Mouse (Mus musculus): ENCODE data around the gene Dusp18. TPM values are rescaled to one million over a fixed set of nuclear protein-coding genes. Genes with fewer than 3 reads are reported as not detected.

Dusp18 gene
- polyA plus RNA-seq (2012; rRNA removed) (0.15 and 0.16 TPM in 2 replicates), polyA plus RNA-seq (2014; fragmentation: Nextera tagmentation; extraction: Ambion mirVana) (0.20 and 0.27 TPM in 2 replicates)

DNA sequence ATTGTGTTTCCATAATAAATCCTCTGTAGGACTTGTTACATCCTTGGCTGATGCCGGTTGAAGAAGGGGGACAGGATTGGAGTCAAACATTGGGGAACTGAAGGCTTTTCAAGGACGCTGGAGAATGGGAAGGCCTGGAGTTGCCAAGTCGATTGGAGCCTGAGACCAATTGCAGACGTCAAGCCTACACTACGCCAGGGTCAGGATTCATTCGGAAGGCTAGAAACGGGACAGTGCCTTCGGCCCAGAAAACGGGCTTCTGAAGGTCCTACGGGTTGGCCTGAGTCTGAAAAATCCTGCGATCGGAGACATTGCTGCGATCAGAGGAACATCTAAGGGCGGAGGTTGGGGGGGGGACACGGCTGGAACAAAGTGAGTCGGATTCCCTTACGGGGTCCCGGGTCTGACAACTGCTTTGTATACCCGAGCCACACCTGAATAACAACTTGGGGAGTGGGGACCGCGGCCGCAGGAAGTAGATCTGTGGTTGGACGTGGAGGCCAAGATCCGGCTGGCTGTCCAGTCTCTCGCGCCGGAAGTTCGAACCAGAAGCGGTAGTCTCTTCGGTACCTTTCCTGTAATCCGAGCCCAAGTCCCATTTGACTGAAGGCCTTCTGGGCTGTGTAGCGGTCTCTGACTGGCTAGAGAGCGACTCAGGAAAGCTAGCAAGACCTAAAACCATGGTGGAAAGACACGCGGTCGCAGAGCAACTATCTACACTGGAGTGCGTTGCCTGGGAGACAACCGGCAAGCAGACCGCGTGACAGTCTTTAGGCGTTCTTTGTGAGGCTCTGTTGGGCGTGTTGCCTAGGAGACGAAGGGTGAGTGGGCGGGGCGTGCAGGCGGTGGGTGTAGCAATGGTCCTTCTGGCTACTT, at the start of gene Dusp18, which contains the start of gene 4921536K21Rik:
Gene Dusp18, plus strand, starts transcription at position 835 of the 876 bp plus-strand sequence.
Gene 4921536K21Rik, minus strand, starts transcription at position 693 of the 876 bp plus-strand sequence.
- TF ChIP-seq EP300 (IDR thresholded peaks at IDR 0.05; ENCODE audit: low read depth) = no peak
- TF ChIP-seq CTCF (IDR thresholded peaks at IDR 0.05; ENCODE audit: low read depth) = no peak
- Histone ChIP-seq H3K36me3 (replicated peaks; ENCODE audit: control insufficient read depth, insufficient read depth, low read depth) (no peaks in the 10 kb centered on the region), H3K4me1 (replicated peaks; ENCODE audit: control insufficient read depth in 2 of 2, insufficient read depth in 2 of 2, low read length in 1 of 2) (peaks cover 0 to 4% of the 10 kb centered on the region in 2 experiments; a peak in 2 of 4 replicates), H3K9ac (replicated peaks) (peak within 1 kb of the TSS; percentile 19), H3K4me3 (ENCODE audit: insufficient read depth in 1 of 2, low read depth in 2 of 2, low read length in 2 of 2) (peak within 1 kb of the TSS; percentile 45 to 74), H3K27ac (no peak within 1 kb of the TSS), H3K9me3 (ENCODE audit: control insufficient read depth, low read length) (no peaks in the 10 kb centered on the region), H3K4me2 (ENCODE audit: low read depth) (peak within 1 kb of the TSS; percentile 65), H3K27me3 (ENCODE audit: control insufficient read depth, insufficient read depth, low read length) (no peaks in the 10 kb centered on the region)
- ATAC-seq (ENCODE audit: insufficient read depth) = peak; percentile 94
- DNase-seq (ENCODE audit: low read depth in 3 of 3, low spot score in 3 of 3) = peak; percentile 77 to 87 (median 79)
- 6% methylated on average over 46 of the region's 46 CpGs for WGBS (ENCODE audit: insufficient replicate concordance)

DNA sequence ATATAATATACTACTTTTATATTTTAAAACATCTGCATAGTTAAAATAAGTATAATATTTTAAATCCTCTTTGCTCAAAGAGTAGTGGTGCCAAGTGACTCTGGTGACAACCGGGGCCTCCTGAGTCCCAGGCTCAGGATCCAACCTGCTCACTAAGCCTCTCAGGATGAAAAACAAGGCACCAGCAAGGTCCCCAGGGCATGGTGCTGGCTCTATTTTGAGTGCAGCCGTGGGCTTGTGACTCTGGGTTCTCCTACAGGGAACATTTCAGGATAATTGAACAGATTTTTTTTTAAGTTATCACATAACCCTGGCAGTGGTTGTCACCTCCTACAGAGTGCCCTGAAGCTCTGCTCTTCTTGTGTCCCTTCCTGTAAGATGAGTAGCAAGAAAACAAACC, 48.7 kb upstream of the Dusp18 start:
- WGBS (ENCODE audit: insufficient replicate concordance) = 49% methylated on average over 2 of the region's 2 CpGs
- H3K27ac ChIP-seq = no peak overlapping the region

DNA sequence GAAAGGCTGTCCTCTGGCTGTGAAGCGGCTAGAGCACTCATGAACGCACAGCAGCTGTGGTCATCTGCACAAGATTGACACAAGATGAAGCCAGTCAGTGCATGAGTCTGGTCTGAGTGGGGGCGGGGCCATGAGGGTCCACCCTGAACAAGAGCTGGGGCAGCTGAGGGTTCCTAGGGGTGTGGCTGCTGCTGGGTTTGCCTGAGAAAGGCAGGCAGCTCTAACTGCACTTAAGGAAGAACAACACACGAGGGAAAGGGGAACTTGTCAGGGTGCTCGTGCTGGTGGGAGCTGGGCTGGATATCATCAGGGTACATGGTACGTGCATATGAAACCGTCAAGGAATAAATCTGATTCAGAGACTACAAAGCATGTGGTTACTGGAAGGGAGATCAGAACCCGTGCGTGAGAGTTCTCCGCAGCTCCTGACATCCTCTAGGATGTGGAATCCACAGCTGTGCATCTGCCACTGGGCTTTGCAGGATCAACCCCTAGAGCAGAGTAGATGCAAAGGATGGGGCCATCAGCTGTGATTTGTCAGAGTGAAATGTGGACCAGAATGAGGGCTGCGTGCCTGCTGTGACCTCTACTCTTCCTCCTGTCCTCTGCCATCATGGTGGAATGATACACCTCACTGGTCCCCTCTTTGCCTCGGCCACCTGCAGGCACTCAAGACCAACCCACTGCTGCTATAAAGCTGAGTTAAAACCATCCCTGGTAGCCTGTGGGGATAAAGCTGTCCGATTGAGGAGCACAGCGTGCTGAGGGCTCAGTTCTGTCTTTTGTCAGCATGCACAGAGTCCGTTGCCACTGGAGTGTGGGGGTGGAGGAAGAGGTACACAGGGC, 45.3 kb upstream of the Dusp18 start:
- Histone ChIP-seq H3K27ac (no peak overlapping the region), H3K4me1 (replicated peaks; ENCODE audit: control insufficient read depth in 2 of 2, insufficient read depth in 2 of 2, low read length in 1 of 2) (no peaks in the 10 kb centered on the region), H3K9ac (replicated peaks) (no peak overlapping the region), H3K36me3 (replicated peaks; ENCODE audit: control insufficient read depth, insufficient read depth, low read depth) (no peaks in the 10 kb centered on the region), H3K4me3 (ENCODE audit: insufficient read depth in 1 of 2, low read depth in 2 of 2, low read length in 2 of 2) (no peak overlapping the region), H3K4me2 (ENCODE audit: low read depth) (no peak overlapping the region), H3K9me3 (ENCODE audit: control insufficient read depth, low read length) (no peaks in the 10 kb centered on the region), H3K27me3 (ENCODE audit: control insufficient read depth, insufficient read depth, low read length) (no peaks in the 10 kb centered on the region)
- 48% methylated on average over 15 of the region's 15 CpGs for WGBS (ENCODE audit: insufficient replicate concordance)
- no peak for DNase-seq (ENCODE audit: low read depth in 3 of 3, low spot score in 3 of 3)
- ATAC-seq (ENCODE audit: insufficient read depth) = no peak
- no peak for TF ChIP-seq EP300 (IDR thresholded peaks at IDR 0.05; ENCODE audit: low read depth)
- TF ChIP-seq CTCF (IDR thresholded peaks at IDR 0.05; ENCODE audit: low read depth) = no peak

More for the DNA sequence above, 48.7 kb upstream of the Dusp18 start:
- Histone ChIP-seq H3K36me3 (replicated peaks; ENCODE audit: control insufficient read depth, insufficient read depth, low read depth) (no peaks in the 10 kb centered on the region), H3K9ac (replicated peaks) (no peak overlapping the region), H3K9me3 (ENCODE audit: control insufficient read depth, low read length) (no peaks in the 10 kb centered on the region), H3K4me2 (ENCODE audit: low read depth) (no peak overlapping the region), H3K4me3 (ENCODE audit: insufficient read depth in 1 of 2, low read depth in 2 of 2, low read length in 2 of 2) (no peak overlapping the region), H3K27me3 (ENCODE audit: control insufficient read depth, insufficient read depth, low read length) (no peaks in the 10 kb centered on the region), H3K4me1 (replicated peaks; ENCODE audit: control insufficient read depth in 2 of 2, insufficient read depth in 2 of 2, low read length in 1 of 2) (no peaks in the 10 kb centered on the region)
- no peak for DNase-seq (ENCODE audit: low read depth in 3 of 3, low spot score in 3 of 3)
- TF ChIP-seq EP300 (IDR thresholded peaks at IDR 0.05; ENCODE audit: low read depth) (no peak), CTCF (IDR thresholded peaks at IDR 0.05; ENCODE audit: low read depth) (no peak)
- no peak for ATAC-seq (ENCODE audit: insufficient read depth)

DNA sequence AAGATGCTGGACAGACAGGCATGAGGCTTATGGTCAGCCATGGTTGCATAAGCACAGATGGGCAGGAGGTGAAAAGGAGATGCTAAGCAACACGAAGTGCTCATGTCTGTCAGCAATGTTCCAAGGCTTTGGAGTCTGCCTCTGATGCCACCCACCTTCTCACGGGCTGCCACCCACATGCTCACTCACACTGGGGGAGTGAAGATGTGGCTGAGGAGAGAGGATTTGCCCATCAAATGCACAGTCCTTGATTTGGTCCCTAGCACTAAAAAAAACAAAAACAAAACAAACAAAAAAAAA, 44.8 kb upstream of the Dusp18 start:
- no peak for ATAC-seq (ENCODE audit: insufficient read depth)
- Histone ChIP-seq H3K4me1 (replicated peaks; ENCODE audit: control insufficient read depth in 2 of 2, insufficient read depth in 2 of 2, low read length in 1 of 2) (no peaks in the 10 kb centered on the region), H3K36me3 (replicated peaks; ENCODE audit: control insufficient read depth, insufficient read depth, low read depth) (no peaks in the 10 kb centered on the region), H3K9ac (replicated peaks) (no peak overlapping the region), H3K4me3 (ENCODE audit: insufficient read depth in 1 of 2, low read depth in 2 of 2, low read length in 2 of 2) (no peak overlapping the region), H3K9me3 (ENCODE audit: control insufficient read depth, low read length) (no peaks in the 10 kb centered on the region), H3K4me2 (ENCODE audit: low read depth) (no peak overlapping the region), H3K27ac (no peak overlapping the region), H3K27me3 (ENCODE audit: control insufficient read depth, insufficient read depth, low read length) (no peaks in the 10 kb centered on the region)
- TF ChIP-seq CTCF (IDR thresholded peaks at IDR 0.05; ENCODE audit: low read depth) = no peak
- TF ChIP-seq EP300 (IDR thresholded peaks at IDR 0.05; ENCODE audit: low read depth) = no peak
- no peak for DNase-seq (ENCODE audit: low read depth in 3 of 3, low spot score in 3 of 3)
- WGBS (ENCODE audit: insufficient replicate concordance) = 53% methylated on average over 2 of the region's 2 CpGs
